Mouse (Mus musculus): Measurements from ENCODE around the gene Vamp2.

DNA sequence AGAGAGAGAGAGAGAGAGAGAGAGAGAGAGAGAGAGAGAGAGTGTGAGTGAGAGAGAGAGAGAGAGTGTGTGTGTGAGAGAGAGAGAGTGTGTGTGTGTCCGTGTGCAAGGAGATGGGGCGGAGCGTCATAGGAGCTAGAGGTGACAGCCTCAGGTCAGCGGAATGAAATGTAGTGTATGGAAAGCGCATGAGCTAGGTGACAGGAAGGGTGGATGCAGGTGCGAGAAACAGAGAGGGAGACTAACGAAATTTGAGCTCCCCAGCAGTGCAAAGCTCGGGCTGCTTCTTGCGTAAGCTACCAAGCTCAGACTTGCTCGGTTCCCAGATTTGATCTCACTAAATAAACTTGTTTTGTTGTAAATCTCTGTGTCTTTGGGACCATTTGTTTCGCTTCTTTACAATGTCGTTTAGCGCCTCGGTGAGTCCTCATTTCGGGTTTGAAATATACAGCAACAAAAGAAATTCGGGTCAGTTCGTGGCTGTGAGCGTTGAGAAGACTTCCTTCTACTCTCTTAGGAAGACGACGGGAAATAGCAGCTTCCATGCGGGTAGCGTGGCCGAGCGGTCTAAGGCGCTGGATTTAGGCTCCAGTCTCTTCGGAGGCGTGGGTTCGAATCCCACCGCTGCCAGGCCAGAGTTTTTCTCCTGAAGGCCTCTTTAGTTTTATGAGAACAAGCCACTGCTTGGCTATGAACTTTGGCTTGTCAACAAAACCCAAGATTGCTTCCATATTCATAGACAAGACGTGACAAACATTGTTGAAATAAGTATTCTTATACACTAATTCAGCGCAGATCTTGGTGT, 35.6 kb downstream of the Vamp2 start:
- TF ChIP-seq CTCF (IDR thresholded peaks at IDR 0.05; ENCODE audit: low read depth) (no peak), EP300 (optimal IDR thresholded peaks at IDR 0.05) (peak; percentile 81)

Measured in stomach, postnatal 0 days (tissue).